Mouse (Mus musculus): ENCODE data around the gene Rptor. TPM values are rescaled to one million over a fixed set of nuclear protein-coding genes. Genes with fewer than 3 reads are reported as not detected.

Gene Rptor
- total and polyA plus RNA-seq, 2 experiments: 11.2 to 18.4 TPM

DNA sequence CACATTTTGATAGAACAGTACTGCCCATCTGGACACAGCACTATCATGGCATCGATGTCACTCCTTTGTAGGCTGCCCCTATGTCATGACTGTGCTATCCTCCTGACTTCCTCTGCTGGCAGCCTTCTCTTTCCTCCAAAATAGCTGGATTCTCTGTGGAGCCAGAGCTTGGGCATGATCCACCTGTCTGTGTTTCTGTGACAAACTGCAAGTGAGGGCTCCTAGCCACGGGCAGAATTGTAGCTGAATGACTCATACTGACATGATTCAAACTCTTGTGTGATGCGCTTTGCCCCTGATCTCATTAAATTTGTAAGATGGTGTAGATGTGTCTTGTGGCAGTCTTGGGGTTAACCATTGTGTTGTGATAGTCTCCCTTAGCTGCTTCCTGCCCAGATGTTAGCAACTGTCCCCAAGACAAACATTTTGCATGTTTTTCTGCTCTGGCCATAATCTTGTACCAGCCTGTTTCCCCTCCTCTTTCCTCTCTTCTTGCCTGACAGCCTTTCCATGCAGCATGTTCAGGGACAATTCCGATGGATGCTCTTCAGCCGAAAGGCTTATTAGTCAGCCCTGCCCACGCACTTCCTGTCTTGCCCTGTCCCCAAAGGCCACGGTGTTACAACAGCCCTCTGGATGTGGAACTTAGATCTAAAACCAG lies 74.2 kb downstream of the Rptor start:
- DNase-seq (ENCODE audit: extremely low read depth, low read depth, low spot score): no peak
- TF ChIP-seq CTCF (IDR thresholded peaks at IDR 0.05; ENCODE audit: low read depth, low read length) (no peak), POLR2A (IDR thresholded peaks at IDR 0.05; ENCODE audit: extremely low read depth, insufficient read depth, low read length) (no peak)
- Histone ChIP-seq H3K4me1 (ENCODE audit: control insufficient read depth, insufficient read depth, low read length) (peaks cover 6% of the 10 kb centered on the region), H3K4me3 (ENCODE audit: insufficient read depth, low read depth, low read length) (no peak overlapping the region), H3K9ac (ENCODE audit: low read depth, low read length) (no peak overlapping the region), H3K36me3 (ENCODE audit: control insufficient read depth, insufficient read depth, low read length) (no peaks in the 10 kb centered on the region), H3K79me2 (ENCODE audit: control insufficient read depth, insufficient read depth, low read length) (peaks cover 46% of the 10 kb centered on the region), H3K27ac (replicated peaks; ENCODE audit: insufficient read depth, low read depth, low read length) (no peak overlapping the region), H3K27me3 (ENCODE audit: control insufficient read depth, insufficient read depth, low read length) (no peaks in the 10 kb centered on the region)
- WGBS: 40% methylated on average over 7 of the region's 7 CpGs

DNA sequence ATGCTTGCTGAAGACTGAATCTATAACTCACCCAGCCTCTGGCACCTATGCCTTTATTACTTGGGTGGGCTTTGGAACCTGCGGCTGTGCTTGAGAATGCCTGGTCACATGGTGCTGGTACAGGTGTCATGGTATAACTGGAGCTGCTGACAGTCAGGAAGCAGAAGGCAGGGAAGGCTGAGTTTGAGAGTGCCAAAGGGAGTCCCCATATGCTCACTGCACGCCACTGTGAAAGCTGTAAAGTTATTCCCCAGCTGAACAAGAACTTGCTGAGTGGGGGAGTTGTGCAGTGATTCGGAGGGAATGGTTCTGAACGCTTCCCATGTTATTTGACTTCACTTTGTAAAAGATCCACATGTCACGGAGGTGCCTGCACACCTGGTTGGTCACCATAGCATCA lies 75.7 kb downstream of the Rptor start:
- WGBS: 96% methylated on average over 5 of the region's 5 CpGs

DNA sequence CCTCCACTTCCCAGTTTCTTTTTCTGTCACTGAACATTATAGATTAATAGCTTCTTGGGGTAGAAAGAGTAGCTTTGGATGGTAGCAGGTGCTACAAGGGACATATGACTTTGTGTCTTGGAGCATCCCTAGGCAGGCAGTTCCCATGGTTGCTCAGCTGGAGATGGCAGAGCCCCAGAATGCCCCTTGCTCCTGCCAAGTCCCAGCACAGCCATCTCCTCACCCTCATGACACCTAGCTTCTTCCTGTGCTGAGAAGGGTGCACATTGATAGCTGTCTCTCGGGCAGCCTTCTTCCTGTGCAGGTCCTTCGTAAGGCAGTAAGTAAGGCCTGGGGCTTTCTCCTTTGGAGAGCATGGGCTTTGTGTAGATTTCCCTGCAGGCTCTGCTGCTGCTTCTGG lies 78.0 kb downstream of the Rptor start:
- WGBS: 89% methylated on average over 2 of the region's 2 CpGs
- no peaks in the 10 kb centered on the region for H3K36me3 ChIP-seq (ENCODE audit: control insufficient read depth, insufficient read depth, low read length)
- H3K79me2 ChIP-seq (ENCODE audit: control insufficient read depth, insufficient read depth, low read length): peaks cover 63% of the 10 kb centered on the region
- H3K4me3 ChIP-seq (ENCODE audit: insufficient read depth, low read depth, low read length): no peak overlapping the region
- H3K4me1 ChIP-seq (ENCODE audit: control insufficient read depth, insufficient read depth, low read length): peaks cover 6% of the 10 kb centered on the region; the same call in 1 of the 2 replicates
- no peak overlapping the region for H3K9ac ChIP-seq (ENCODE audit: low read depth, low read length)
- TF ChIP-seq CTCF (IDR thresholded peaks at IDR 0.05; ENCODE audit: low read depth, low read length) (no peak), POLR2A (IDR thresholded peaks at IDR 0.05; ENCODE audit: extremely low read depth, insufficient read depth, low read length) (no peak)
- DNase-seq (ENCODE audit: extremely low read depth, low read depth, low spot score): no peak
- H3K27ac ChIP-seq (replicated peaks; ENCODE audit: insufficient read depth, low read depth, low read length): no peak overlapping the region
- H3K27me3 ChIP-seq (ENCODE audit: control insufficient read depth, insufficient read depth, low read length): no peaks in the 10 kb centered on the region

More for the DNA sequence above, 75.7 kb downstream of the Rptor start:
- peaks cover 6% of the 10 kb centered on the region for H3K4me1 ChIP-seq (ENCODE audit: control insufficient read depth, insufficient read depth, low read length)
- no peak overlapping the region for H3K27ac ChIP-seq (replicated peaks; ENCODE audit: insufficient read depth, low read depth, low read length)
- no peak overlapping the region for H3K9ac ChIP-seq (ENCODE audit: low read depth, low read length)
- H3K79me2 ChIP-seq (ENCODE audit: control insufficient read depth, insufficient read depth, low read length): peaks cover 52% of the 10 kb centered on the region
- TF ChIP-seq POLR2A (IDR thresholded peaks at IDR 0.05; ENCODE audit: extremely low read depth, insufficient read depth, low read length) (no peak), CTCF (IDR thresholded peaks at IDR 0.05; ENCODE audit: low read depth, low read length) (no peak)
- H3K4me3 ChIP-seq (ENCODE audit: insufficient read depth, low read depth, low read length): no peak overlapping the region
- H3K36me3 ChIP-seq (ENCODE audit: control insufficient read depth, insufficient read depth, low read length): no peaks in the 10 kb centered on the region
- no peak for DNase-seq (ENCODE audit: extremely low read depth, low read depth, low spot score)
- H3K27me3 ChIP-seq (ENCODE audit: control insufficient read depth, insufficient read depth, low read length): no peaks in the 10 kb centered on the region

DNA sequence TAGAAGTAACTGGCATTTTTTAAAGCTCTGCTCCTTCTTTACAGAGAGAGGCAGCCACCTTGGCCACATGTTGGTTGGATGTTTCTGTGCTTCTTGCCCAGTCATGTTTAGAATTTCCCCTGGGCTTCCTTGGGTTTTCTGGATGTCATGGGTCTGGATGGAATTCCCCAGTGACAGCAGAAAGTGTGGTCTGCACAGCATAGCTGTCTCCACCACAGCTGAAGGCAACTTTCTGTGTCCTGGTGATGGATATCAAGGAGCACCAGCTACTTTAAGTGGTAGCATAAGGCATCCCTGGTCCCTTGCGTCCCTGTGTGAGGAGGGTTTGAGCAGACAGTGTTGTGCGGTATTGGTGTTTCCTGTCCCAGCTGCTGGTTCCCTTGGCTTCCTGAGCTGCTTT lies 79.6 kb downstream of the Rptor start:
- Histone ChIP-seq H3K36me3 (ENCODE audit: control insufficient read depth, insufficient read depth, low read length) (no peaks in the 10 kb centered on the region), H3K4me1 (ENCODE audit: control insufficient read depth, insufficient read depth, low read length) (no peaks in the 10 kb centered on the region; the same call in 1 of the 2 replicates), H3K4me3 (ENCODE audit: insufficient read depth, low read depth, low read length) (no peak overlapping the region), H3K27ac (replicated peaks; ENCODE audit: insufficient read depth, low read depth, low read length) (no peak overlapping the region), H3K79me2 (ENCODE audit: control insufficient read depth, insufficient read depth, low read length) (peaks cover 50% of the 10 kb centered on the region), H3K27me3 (ENCODE audit: control insufficient read depth, insufficient read depth, low read length) (no peaks in the 10 kb centered on the region), H3K9ac (ENCODE audit: low read depth, low read length) (no peak overlapping the region)
- no peak for DNase-seq (ENCODE audit: extremely low read depth, low read depth, low spot score)
- no peak for TF ChIP-seq CTCF (IDR thresholded peaks at IDR 0.05; ENCODE audit: low read depth, low read length)
- no peak for TF ChIP-seq POLR2A (IDR thresholded peaks at IDR 0.05; ENCODE audit: extremely low read depth, insufficient read depth, low read length)
- 89% methylated on average over 2 of the region's 2 CpGs for WGBS

DNA sequence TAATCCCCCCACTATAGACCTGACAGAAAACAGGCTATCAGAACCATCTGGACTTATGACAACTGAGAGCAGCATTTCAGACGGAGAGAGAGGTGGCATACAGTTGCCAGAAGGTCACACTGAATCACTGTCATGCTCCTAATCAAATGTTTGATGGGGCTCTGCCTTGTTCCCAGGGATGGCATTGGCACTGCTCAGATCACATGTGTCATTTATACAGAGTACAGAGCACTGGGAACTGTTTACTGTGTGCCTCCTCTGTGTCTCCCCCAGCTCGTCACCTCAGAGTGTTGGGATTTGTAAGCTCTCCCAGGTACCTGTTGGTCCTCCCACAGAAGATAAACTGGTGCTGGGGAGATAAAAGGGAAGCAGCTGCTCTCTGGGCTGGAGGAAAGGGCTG lies 81.1 kb downstream of the Rptor start:
- Histone ChIP-seq H3K9ac (ENCODE audit: low read depth, low read length) (no peak overlapping the region), H3K36me3 (ENCODE audit: control insufficient read depth, insufficient read depth, low read length) (no peaks in the 10 kb centered on the region), H3K27me3 (ENCODE audit: control insufficient read depth, insufficient read depth, low read length) (no peaks in the 10 kb centered on the region), H3K79me2 (ENCODE audit: control insufficient read depth, insufficient read depth, low read length) (peaks cover 38% of the 10 kb centered on the region), H3K27ac (replicated peaks; ENCODE audit: insufficient read depth, low read depth, low read length) (no peak overlapping the region), H3K4me3 (ENCODE audit: insufficient read depth, low read depth, low read length) (no peak overlapping the region), H3K4me1 (ENCODE audit: control insufficient read depth, insufficient read depth, low read length) (no peaks in the 10 kb centered on the region; the same call in 1 of the 2 replicates)
- 52% methylated on average over 2 of the region's 2 CpGs for WGBS
- DNase-seq (ENCODE audit: extremely low read depth, low read depth, low spot score): no peak
- TF ChIP-seq CTCF (IDR thresholded peaks at IDR 0.05; ENCODE audit: low read depth, low read length) (no peak), POLR2A (IDR thresholded peaks at IDR 0.05; ENCODE audit: extremely low read depth, insufficient read depth, low read length) (no peak)

DNA sequence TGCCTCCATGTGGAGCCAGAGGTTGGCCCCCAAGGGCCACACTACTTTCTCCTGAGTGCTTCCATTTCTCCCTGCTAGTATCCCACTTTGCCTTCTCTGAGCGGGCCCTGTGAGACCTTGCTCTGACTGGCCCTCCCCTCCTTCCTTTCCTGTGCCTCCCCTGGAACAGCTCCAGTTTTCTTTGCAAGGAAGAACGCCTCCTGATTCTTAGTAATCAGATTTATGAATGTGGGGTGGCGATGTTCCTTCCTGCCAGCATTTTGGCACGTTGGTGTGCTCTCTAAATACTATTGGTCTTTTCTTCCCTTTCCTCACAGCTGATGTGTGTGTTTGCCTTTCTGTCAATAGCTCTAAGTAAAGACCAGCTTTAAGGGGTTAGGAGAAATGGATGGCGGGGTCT lies 82.8 kb downstream of the Rptor start:
- no peak for DNase-seq (ENCODE audit: extremely low read depth, low read depth, low spot score)
- H3K36me3 ChIP-seq (ENCODE audit: control insufficient read depth, insufficient read depth, low read length): no peaks in the 10 kb centered on the region
- H3K9ac ChIP-seq (ENCODE audit: low read depth, low read length): no peak overlapping the region
- H3K27me3 ChIP-seq (ENCODE audit: control insufficient read depth, insufficient read depth, low read length): no peaks in the 10 kb centered on the region
- H3K4me3 ChIP-seq (ENCODE audit: insufficient read depth, low read depth, low read length): no peak overlapping the region
- H3K4me1 ChIP-seq (ENCODE audit: control insufficient read depth, insufficient read depth, low read length): no peaks in the 10 kb centered on the region; the same call in 1 of the 2 replicates
- no peak for TF ChIP-seq POLR2A (IDR thresholded peaks at IDR 0.05; ENCODE audit: extremely low read depth, insufficient read depth, low read length)
- no peak for TF ChIP-seq CTCF (IDR thresholded peaks at IDR 0.05; ENCODE audit: low read depth, low read length)
- H3K27ac ChIP-seq (replicated peaks; ENCODE audit: insufficient read depth, low read depth, low read length): no peak overlapping the region
- 53% methylated on average over 5 of the region's 5 CpGs for WGBS
- H3K79me2 ChIP-seq (ENCODE audit: control insufficient read depth, insufficient read depth, low read length): peaks cover 46% of the 10 kb centered on the region

All from liver, adult 2 months (tissue).